ENCODE assay signal across 8 mouse cellular contexts in the genomic region with DNA sequence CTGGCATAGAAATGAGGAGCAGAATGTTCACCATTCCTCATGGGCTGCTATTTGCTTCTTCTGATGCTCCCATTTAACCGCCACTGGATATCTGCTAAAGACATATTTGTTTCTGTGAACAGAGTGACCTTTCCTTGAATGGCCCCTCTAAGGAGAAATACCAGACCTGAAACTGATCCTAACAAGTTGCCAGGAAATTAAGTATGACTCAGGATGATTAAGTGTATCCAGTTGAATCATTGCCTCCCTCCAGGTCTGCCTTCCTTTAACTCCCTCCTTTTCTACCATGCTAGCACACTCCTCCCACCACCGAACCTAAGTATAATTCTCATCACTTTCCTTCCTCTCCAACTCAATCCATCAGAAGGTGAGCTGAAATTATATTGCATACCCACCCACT.
"Had no signal": no experiment of that assay in that cellular context is flagged by ENCODE, and none has a peak within 500 bp of the region (broad histone marks: within the 10 kb centered on the region; RNA-seq: fewer than 3 reads in every experiment).

No protein-coding gene starts in this region.

- DNase-seq: kidney, postnatal 14 days; lung, adult 2 months; lung, postnatal 36 days; thymus, postnatal 14 days had no signal

- ATAC-seq: lung, postnatal 0 days; midbrain, embryonic 15.5 days had no signal

- H3K27me3 ChIP-seq: liver, embryonic 15.5 days; midbrain, embryonic 15.5 days; neural tube, embryonic 12.5 days had no signal
